Mouse (Mus musculus) cerebellum, adult 11 months (tissue): ENCODE data around the gene Prnd.

Experiments
- DNase-seq: peaks from one replicate; pipeline ENCODE4 v3.0.0; 2022

Prnd gene

GRCm38 (mm10) chr2:131988550-131988949 is 37.9 kb downstream of the Prnd start:
- no peak for DNase-seq

GRCm38 (mm10) chr2:131992487-131992886 is 41.8 kb downstream of the Prnd start:
- DNase-seq = no peak

- no peak for DNase-seq
Measured at GRCm38 (mm10) chr2:131993151-131993550, 42.5 kb downstream of the Prnd start.

GRCm38 (mm10) chr2:131993563-131994088 is 43.0 kb downstream of the Prnd start:
- DNase-seq = no peak

- no peak for DNase-seq
Measured at GRCm38 (mm10) chr2:131994971-131995370, 44.3 kb downstream of the Prnd start.

GRCm38 (mm10) chr2:131995742-131996141 is 45.1 kb downstream of the Prnd start:
- no peak for DNase-seq

GRCm38 (mm10) chr2:131996369-131996768 is 45.7 kb downstream of the Prnd start:
- DNase-seq = no peak

- DNase-seq = no peak
Measured at GRCm38 (mm10) chr2:131997356-131997755, 46.7 kb downstream of the Prnd start.

- DNase-seq = no peak
Measured at GRCm38 (mm10) chr2:132001696-132002334, 51.2 kb downstream of the Prnd start.

- no peak for DNase-seq
Measured at GRCm38 (mm10) chr2:132003916-132004315, 53.3 kb downstream of the Prnd start.

GRCm38 (mm10) chr2:132004495-132005136 is 54.0 kb downstream of the Prnd start:
- no peak for DNase-seq

- DNase-seq = no peak
Measured at GRCm38 (mm10) chr2:132005445-132005844, 54.8 kb downstream of the Prnd start.
